Mouse (Mus musculus) urinary bladder, adult 18-20 months (tissue): ENCODE results near the gene Gm49403.
"Not testable (repeated sequence)": the region's sequence is repeated elsewhere in the genome, so short reads cannot be mapped to it uniquely, and the experiment has no call there.

Experiments used
- DNase-seq, 2 experiments: peaks; one replicate each; pipeline ENCODE4 v3.0.0; 2022; ENCODE audit warnings: low spot score in 2 of 2, mixed read lengths in 2 of 2

The Gm49403 gene

GRCm38 (mm10) chr19:8883616-8884015 lies at the start of gene Gm49403, which contains the start of gene Lbhd1:
Gene Gm49403, plus strand, starts transcription at chr19:8883930.
Gene Lbhd1, plus strand, starts transcription at chr19:8883732.
- DNase-seq: no peak

- not testable (repeated sequence) for DNase-seq
Measured at GRCm38 (mm10) chr19:8836327-8836726, 47.4 kb upstream of the Gm49403 start.

- DNase-seq: peak; percentile 56 to 82
Measured at GRCm38 (mm10) chr19:8837251-8837791, 46.4 kb upstream of the Gm49403 start, which contains the start of gene Bscl2. Gene Bscl2, plus strand, starts transcription at chr19:8837467.

- DNase-seq: no peak
Measured at GRCm38 (mm10) chr19:8838041-8838730, 45.5 kb upstream of the Gm49403 start.

GRCm38 (mm10) chr19:8839103-8839907 lies 44.4 kb upstream of the Gm49403 start, which contains the start of gene Gng3:
Gene Gng3, minus strand, starts transcription at chr19:8839194.
- DNase-seq: no peak

- peak; percentile 72 to 74 for DNase-seq
Measured at GRCm38 (mm10) chr19:8839908-8840791, 43.6 kb upstream of the Gm49403 start.

GRCm38 (mm10) chr19:8841012-8841411 lies 42.7 kb upstream of the Gm49403 start:
- no peak for DNase-seq

GRCm38 (mm10) chr19:8842961-8843360 lies 40.8 kb upstream of the Gm49403 start:
- no peak for DNase-seq

GRCm38 (mm10) chr19:8844371-8845129 lies 39.2 kb upstream of the Gm49403 start:
- DNase-seq: peak in 1 of 2 experiments; percentile 59

- no peak for DNase-seq
Measured at GRCm38 (mm10) chr19:8848356-8848755, 35.4 kb upstream of the Gm49403 start.

- DNase-seq: peak in 1 of 2 experiments; percentile 58
Measured at GRCm38 (mm10) chr19:8850402-8850901, 33.3 kb upstream of the Gm49403 start, which contains the start of gene Lrrn4cl. Gene Lrrn4cl, plus strand, starts transcription at chr19:8850768.

- no peak for DNase-seq
Measured at GRCm38 (mm10) chr19:8851639-8852038, 32.1 kb upstream of the Gm49403 start.

- no peak for DNase-seq
Measured at GRCm38 (mm10) chr19:8852236-8852928, 31.3 kb upstream of the Gm49403 start.

- no peak for DNase-seq
Measured at GRCm38 (mm10) chr19:8853117-8853516, 30.6 kb upstream of the Gm49403 start.

GRCm38 (mm10) chr19:8857689-8858088 lies 26.0 kb upstream of the Gm49403 start:
- DNase-seq: no peak

- no peak for DNase-seq
Measured at GRCm38 (mm10) chr19:8859018-8859417, 24.7 kb upstream of the Gm49403 start.

GRCm38 (mm10) chr19:8864265-8864664 lies 19.5 kb upstream of the Gm49403 start:
- DNase-seq: no peak

GRCm38 (mm10) chr19:8870381-8870780 lies 13.3 kb upstream of the Gm49403 start:
- DNase-seq: not testable (repeated sequence)

- no peak for DNase-seq
Measured at GRCm38 (mm10) chr19:8870838-8871237, 12.9 kb upstream of the Gm49403 start.
